Mouse (Mus musculus) frontal cortex, postnatal 25 days (tissue): ENCODE results near the gene Egln1.

ENCODE experiments used
- DNase-seq, 2 experiments: peaks; one replicate each; pipeline ENCODE4 v3.0.0; 2022; ENCODE audit warnings: low spot score in 2 of 2

Egln1 gene

GRCm38 (mm10) chr8:124903198-124903597 is 45.9 kb downstream of the Egln1 start:
- DNase-seq: no peak

- DNase-seq: no peak
Observed at GRCm38 (mm10) chr8:124898251-124898905, 50.7 kb downstream of the Egln1 start.

GRCm38 (mm10) chr8:124897386-124898250 is 51.5 kb downstream of the Egln1 start, which contains the start of the genes Exoc8 and Sprtn:
Gene Exoc8 (minus strand): TSS chr8:124897705.
Gene Sprtn (plus strand): TSS chr8:124897886.
- peak; percentile 96 to 98 for DNase-seq

- DNase-seq: peak; percentile 44 to 48
Observed at GRCm38 (mm10) chr8:124896632-124897385, 52.3 kb downstream of the Egln1 start.

GRCm38 (mm10) chr8:124896010-124896631 is 53.0 kb downstream of the Egln1 start:
- no peak for DNase-seq

- no peak for DNase-seq
Observed at GRCm38 (mm10) chr8:124892596-124892995, 56.5 kb downstream of the Egln1 start.

GRCm38 (mm10) chr8:124888385-124888784 is 60.7 kb downstream of the Egln1 start:
- DNase-seq: no peak

- no peak for DNase-seq
Observed at GRCm38 (mm10) chr8:124878946-124879526, 70.1 kb downstream of the Egln1 start.

GRCm38 (mm10) chr8:124878141-124878540 is 71.0 kb downstream of the Egln1 start:
- no peak for DNase-seq

GRCm38 (mm10) chr8:124872690-124873089 is 76.4 kb downstream of the Egln1 start:
- no peak for DNase-seq

- no peak for DNase-seq
Observed at GRCm38 (mm10) chr8:124872081-124872480, 77.0 kb downstream of the Egln1 start.

- no peak for DNase-seq
Observed at GRCm38 (mm10) chr8:124871474-124871873, 77.7 kb downstream of the Egln1 start.

- DNase-seq: no peak
Observed at GRCm38 (mm10) chr8:124869708-124870107, 79.4 kb downstream of the Egln1 start.

- no peak for DNase-seq
Observed at GRCm38 (mm10) chr8:124867126-124867525, 82.0 kb downstream of the Egln1 start.

- no peak for DNase-seq
Observed at GRCm38 (mm10) chr8:124866669-124867068, 82.5 kb downstream of the Egln1 start.

- DNase-seq: no peak
Observed at GRCm38 (mm10) chr8:124863729-124864128, 85.4 kb downstream of the Egln1 start.

- no peak for DNase-seq
Observed at GRCm38 (mm10) chr8:124863163-124863677, 85.9 kb downstream of the Egln1 start.

GRCm38 (mm10) chr8:124862321-124863162 is 86.6 kb downstream of the Egln1 start, which contains the start of the genes Gnpat and 2810004N23Rik:
Gene Gnpat (plus strand): TSS chr8:124863033.
Gene 2810004N23Rik (minus strand): TSS chr8:124863120.
- peak; percentile 86 to 90 for DNase-seq

GRCm38 (mm10) chr8:124860188-124860587 is 88.9 kb downstream of the Egln1 start:
- no peak for DNase-seq

GRCm38 (mm10) chr8:124859466-124859865 is 89.7 kb downstream of the Egln1 start:
- DNase-seq: no peak
